Mouse (Mus musculus) left cerebral cortex, postnatal 14 days (tissue): ENCODE results near the gene Fnip2. TPM values are rescaled to one million over a fixed set of nuclear protein-coding genes. Genes with fewer than 3 reads are reported as not detected.
"Not testable (repeated sequence)": the region's sequence is repeated elsewhere in the genome, so short reads cannot be mapped to it uniquely, and the experiment has no call there.

Source experiments
- DNase-seq, 2 experiments: peaks; one replicate each; pipeline ENCODE4 v3.0.0; 2021 to 2022; ENCODE audit warnings: low spot score in 2 of 2, mixed read lengths in 1 of 2
- intact Hi-C: fragments of 180-260 bp; cut with DNase I; formaldehyde crosslinking; loops from one replicate; pipeline ENCODE4 v1.15.1; 2025
- long read RNA-seq, 2 experiments: library from polyadenylated mRNA; stranded (forward); transcript quantifications; one replicate each; pipeline ENCODE4 v2.0.0; 2021
- total RNA-seq, 2 experiments: library from RNA; stranded (reverse); gene quantifications; 2 replicates each; pipeline ENCODE4 v1.2.3; 2021

Gene Fnip2
- 10 to 100 TPM; 16.5 to 20.9 TPM for total RNA-seq
- long read RNA-seq, experiment 1, partial matches to known transcripts, result 0 of 1 reads
- long read RNA-seq, experiment 1, other reads (novel, unspliced or antisense), result 0 of 1 reads
- long read RNA-seq, experiment 2, partial matches to known transcripts, result 4 of 5 reads
- long read RNA-seq, experiment 2, other reads (novel, unspliced or antisense), result 1 of 5 reads

DNA sequence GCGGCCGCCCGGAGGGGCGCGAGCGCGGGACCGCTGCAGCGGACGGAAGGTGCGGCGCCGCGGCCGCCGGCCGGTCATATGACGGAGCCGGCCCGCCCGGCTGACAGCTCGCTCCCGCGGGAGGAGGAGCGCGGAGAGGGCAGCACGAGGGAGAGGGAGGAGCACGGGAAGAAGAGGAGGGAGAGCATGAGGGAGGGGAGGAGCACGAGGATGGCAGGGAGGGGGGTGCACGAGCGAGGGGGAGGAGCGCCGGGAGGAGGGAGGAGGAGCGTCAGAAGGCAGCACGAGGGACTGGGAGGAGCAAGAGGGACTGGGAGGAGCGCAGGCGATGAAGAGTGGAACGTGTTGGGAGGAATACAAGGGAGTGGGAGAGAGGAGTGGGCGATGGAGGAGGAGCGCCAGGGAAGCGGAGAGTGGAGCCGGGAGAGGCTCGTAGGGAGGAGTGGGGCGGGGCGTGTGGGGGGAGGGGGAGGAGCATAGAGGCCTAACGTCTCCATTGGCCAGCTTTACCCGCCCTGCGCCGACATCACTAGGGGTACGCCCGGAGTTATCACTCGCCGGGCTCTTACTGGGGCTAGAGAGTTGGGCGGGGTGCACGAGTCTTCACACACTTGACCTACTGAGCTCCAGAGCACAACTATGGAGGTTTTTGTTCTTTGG lies at the start of gene Fnip2:
Fnip2 (minus strand) TSS at position 94 of the 660 bp plus-strand sequence.
- peak; percentile 85 for DNase-seq
- intact Hi-C loops, result loop anchor here (1.0 to 5.0 kb wide), 2 partner anchors 50 to 281 kb away; partner anchors contain the start of gene Rapgef2

DNA sequence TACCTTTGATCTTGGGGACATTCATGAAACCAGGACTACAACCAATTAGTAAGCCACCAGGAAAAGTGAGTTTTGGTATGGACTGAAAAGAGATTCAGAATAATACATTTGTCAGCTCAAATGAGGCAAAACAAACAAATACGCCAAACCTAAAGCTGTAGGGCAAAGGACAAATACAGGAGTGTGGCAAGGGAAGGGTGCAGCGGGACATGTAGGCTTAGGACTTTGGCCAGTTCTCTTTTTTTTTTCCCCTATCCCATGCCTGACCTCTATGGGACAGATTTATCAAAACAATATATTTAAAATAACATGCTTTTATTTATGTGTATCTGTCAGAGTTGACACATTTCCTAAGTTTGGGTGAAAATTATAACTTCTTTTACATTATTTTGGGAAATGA lies 42.3 kb upstream of the Fnip2 start:
- intact Hi-C loops, result no loop called here
- DNase-seq, result no peak

DNA sequence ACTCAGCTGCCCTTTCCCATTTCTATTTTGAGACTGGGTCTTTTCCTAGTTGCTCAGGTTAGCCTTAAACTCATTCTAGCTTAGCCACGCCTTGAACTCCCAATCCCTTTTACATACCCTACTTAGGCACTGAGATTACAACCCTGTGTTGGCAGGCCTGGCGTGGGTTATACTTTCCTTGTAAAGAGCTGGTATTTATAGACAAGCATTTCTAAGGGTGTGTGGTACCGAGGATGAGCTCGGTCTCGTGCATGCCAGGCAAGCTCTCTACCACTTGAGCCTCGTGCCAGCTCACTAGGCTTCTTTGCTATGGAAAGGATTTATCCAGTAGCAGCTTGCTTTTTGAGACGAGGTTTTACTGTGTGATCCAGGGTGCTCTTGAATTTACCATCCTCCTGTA lies 27.9 kb upstream of the Fnip2 start:
- intact Hi-C loops, result no loop called here
- DNase-seq, result no peak

DNA sequence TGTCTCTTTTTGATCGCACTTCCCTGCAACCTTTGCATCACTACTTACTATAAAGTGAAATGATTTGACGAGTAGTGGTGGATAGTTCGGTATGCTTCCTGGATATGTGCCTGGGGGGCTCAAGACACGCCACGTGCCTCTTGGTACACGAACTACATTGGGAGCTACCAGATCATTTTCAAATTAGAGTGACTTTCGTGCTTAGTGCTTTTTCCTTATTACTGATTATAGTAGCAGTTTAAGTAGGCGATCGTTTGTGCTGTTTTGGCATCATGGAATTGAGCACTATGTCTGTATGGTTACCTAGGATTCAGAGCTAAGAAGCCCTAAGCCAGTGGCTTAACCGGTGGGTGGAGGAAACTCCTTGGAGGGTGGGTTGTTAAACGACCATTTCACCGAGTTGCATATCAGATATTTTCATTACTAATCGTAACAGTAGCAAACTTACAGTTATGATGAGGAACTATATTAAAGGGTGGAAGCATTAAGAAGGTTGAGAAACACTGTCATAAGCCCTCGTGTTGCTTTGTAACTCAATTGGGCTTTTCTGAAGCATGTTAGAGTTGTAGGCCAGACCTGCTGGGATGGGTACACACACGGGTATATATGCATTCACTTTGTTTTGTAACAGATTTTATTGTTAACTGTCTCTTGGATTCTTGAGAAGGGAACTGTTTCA lies 24.3 kb upstream of the Fnip2 start:
- intact Hi-C loops, result no loop called here
- DNase-seq, result no peak

DNA sequence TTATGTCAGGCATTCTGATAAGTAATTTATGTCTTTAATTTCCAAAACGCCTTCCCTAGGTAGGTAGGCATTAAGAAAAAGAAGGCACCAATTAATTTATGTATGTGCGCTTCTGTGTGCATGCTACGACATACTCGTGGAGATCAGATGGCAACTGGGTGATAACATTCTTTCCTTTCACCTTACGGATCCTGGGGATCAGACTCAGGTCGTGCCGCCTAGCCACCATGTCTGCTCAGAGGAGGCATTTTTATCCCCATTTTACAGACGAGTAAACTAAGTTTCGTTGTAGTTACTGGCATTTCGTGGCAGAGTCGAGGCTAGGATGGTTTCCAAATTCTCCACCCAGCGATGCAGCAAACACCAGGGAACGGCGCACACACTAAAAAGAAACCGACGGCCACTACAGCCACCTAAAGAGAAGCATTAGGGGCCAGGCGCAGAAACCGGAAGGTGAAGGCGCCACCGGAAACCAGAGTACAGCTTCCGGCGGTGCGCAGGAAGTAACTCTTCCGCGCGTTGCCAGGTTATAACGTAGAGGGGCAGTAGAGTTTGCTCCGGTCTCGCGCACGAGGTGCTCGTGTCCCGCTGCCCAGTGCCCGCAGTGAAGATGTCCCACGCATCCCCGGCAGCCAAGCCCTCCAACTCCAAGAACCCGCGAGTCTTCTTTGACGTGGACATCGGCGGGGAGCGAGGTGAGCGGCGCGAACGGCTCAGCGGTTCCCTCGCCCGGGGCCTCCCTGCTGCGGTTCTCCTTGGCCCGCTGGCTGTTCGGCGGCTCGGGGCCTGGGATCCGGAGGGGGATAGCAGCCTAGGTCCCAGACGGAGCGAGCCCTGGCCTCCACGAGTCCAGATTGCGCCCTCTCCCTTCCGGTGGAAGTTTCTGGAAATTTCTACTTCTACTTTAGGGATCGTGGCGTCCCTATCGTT lies 23.5 kb upstream of the Fnip2 start, which contains the start of gene Ppid:
Ppid (plus strand) TSS at position 480 of the 930 bp plus-strand sequence.
- peak; percentile 71 to 79 for DNase-seq
- intact Hi-C loops, result no loop called here

DNA sequence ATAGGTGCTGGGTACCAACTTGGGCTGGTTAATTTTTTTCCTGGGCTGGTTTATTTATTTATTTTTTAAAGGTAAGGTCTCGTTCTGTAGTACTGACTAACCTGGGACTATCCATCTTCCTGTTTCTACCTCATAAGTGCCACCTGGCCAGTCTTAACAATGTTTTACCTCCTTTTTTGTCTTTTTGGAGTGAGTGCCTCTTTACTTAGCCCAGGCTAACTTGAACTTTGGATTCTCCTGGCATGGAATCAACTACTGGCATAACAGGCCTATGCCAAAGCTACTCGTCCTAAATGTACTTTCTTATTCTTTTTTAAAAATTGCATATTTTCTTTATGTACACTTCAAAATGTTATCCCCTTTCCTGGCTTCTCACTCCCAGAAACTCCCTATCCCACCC lies 22.1 kb upstream of the Fnip2 start:
- intact Hi-C loops, result loop anchor here (5.0 kb wide), 3 partner anchors 87 to 367 kb away; partner anchors contain the start of gene Rapgef2
- no peak for DNase-seq

DNA sequence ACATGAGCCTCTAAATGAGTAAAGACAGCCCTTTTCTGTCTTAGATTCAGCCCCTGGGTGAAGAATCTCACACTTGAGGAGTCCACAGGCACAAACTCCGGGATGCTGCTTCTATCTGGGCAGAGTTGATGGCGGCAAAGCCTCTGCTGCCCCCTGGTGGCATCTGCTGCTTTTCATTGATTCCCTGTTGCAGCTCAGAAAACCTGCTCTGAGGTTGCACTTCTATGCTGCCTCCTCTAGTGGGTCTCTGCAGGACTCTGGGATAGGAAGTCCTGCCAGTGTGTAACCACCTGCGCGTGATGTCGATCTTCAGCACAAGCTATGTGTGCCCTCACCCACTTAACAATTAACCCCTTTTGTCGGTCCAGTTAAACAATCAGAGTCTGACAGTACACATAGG lies 19.2 kb upstream of the Fnip2 start:
- peak; percentile 96 for DNase-seq
- intact Hi-C loops, result loop anchor here (2.0 to 5.0 kb wide), 5 partner anchors 85 to 638 kb away; partner anchors contain the start of gene Rapgef2

DNA sequence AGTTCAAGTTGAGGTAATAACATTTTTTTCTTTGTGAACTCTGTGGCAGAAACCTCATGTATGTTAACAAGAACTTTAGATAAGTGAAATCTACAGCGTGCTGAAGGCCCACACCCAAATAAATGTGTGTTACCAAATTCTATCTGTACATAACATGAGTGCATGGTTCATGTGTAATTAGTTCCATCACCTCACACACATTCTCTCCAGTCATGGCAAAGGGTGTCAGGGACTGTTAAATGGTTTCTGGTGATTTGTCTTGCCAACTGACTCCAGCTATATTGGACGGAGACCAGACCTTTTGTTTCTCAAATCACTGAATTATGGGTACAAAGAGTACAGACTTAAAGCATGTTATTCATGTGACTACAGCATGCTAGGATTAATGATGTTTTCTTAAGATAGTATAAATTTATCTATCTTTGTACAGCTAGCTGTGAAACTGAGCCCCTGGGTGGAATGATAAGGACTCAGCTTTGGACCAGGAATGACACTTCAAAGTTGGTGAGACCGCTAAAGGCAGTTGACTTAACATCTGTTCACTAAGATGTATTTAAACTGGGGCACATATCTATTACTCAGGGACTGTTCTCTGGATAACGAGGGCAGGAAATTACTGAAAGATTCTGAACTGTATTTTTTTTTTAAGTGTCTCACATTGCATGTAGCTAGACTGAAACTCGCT lies 12.4 kb upstream of the Fnip2 start:
- intact Hi-C loops, result no loop called here
- no peak for DNase-seq

DNA sequence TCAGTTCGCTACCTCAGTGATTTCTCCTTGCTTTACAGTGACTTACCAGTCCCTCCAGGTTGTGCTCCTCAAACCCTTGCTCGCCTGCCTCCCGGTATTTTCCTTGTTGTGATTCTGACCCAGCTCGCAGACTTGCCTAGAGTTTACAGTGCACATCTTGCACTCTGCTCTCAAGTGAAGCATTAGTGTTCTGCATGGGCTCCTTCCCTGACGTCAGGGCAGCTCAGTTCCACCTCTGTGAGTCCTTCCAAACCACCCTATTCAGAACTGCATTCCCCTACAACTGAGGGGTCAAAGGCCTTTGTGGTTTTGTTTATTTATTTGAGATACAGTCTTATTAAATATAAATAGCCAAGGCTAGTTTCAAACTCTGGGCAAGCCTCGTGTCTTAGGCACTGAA lies 10.6 kb upstream of the Fnip2 start:
- no peak for DNase-seq
- intact Hi-C loops, result no loop called here

DNA sequence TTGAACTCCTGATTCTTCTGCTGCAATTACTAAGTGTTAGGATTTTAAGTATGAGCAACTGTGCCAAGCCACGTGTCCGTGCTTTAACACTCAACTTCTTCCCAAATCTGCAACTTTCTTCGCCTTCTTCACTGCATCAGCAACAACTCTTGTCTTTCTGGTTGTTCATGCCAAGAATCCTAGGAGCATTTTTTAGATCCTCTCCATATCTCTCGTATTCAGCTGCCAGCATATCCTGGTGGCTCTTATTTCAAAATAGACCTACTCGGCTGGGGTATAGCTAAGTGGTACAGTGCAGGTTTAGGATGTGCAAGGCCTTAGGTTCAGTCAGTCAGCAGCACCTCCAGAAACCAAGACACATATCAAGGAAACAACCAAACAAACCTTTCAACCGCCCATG lies 10.0 kb upstream of the Fnip2 start:
- no peak for DNase-seq
- intact Hi-C loops, result no loop called here

DNA sequence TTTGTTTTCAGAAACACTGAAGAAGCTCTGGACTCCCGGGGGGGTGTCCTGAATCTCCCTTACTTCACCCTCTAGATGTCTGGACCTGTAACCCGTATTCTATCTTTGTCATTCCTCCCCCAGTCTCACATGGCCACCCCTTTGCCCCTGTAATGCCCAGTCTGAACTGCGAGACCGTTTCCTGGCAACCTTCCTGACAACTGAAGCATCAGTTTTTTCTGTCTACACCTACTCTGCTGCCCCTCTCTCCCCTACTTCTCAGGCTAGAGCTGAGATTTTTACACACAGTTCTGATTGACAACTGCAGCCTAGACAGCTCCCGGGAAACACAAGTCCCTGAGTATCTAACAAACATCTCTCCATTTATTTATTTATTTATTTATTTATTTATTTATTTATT lies 9.3 kb upstream of the Fnip2 start:
- DNase-seq, result no peak
- intact Hi-C loops, result no loop called here

DNA sequence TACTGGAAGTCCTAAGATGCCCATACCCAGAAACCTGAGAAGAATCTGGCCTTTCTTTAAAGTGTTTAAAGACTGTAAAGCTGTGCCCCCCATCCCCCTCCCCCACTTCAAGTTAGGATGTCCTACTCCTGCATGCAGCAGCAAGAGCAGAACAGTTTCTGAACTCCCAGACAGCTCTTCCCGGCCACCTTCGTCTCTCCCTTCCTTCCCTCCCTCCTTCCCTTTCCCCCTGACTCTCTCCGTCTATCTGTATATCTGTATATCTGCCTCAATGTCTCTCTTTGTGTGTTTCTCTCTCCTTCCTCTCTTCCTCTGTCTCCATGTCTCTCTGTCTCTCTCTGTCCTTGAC lies 8.8 kb upstream of the Fnip2 start:
- no peak for DNase-seq
- intact Hi-C loops, result no loop called here

DNA sequence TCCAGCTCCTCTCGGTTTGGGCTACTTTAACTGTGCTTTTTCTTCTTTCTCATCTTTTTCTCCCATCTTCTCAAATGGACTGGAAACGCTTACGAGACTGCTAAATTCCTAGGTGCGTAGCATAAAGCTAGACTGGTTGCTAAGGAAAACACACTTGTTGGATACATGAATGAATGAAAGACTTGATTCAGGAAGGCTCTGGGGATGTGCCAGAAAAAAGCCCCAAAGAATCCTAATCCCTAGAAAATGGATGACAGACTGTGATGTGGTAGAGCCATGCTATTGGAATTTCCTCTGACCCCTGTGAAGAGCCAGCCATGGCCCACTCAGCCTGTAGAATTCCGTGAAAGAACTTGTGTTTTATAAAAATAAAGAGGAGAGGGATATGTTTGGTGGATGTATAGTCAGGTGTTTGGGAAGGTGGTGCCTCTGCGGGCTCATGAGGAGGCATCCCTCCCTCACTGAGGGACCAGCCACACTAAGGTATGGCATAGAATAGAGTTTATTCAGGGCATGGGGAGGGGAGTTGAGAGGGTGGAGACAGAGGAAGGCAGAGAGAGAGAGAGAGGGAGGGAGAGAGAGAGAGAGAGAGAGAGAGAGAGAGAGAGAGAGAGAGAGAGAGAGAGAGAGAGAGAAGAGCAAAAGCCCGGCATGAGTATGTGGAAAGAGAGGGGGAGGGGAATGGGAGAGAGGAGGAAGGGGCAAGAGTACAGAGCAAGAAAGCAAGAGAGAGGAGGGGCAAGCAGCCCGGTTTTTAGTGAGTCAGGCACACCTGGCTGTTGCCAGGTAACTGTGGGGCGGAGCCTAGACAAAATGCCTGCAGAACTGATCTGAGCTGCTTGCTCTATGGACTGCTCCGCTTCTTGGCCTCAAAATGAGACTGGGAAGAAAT lies 8.2 kb upstream of the Fnip2 start:
- intact Hi-C loops, result no loop called here
- DNase-seq, result no peak

DNA sequence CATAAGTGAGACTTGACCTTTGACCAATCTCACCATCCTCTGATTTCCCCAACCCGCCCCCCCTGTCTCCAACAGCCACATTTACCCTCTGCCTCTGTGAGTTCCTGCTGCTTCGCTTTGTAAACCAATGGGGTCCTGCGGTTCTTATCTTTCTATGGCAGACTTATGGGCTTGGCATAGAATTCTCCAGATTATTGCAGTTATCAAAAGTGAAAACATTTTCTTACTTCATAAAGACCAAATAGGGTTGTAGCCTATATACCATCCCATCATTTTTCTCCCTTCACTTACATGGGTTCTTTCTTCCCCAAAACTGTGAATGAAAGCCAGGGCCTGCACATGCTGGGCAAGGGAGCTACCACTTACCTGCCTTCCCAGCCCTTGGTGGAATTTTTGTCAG lies 6.7 kb upstream of the Fnip2 start:
- no peak for DNase-seq
- intact Hi-C loops, result no loop called here

DNA sequence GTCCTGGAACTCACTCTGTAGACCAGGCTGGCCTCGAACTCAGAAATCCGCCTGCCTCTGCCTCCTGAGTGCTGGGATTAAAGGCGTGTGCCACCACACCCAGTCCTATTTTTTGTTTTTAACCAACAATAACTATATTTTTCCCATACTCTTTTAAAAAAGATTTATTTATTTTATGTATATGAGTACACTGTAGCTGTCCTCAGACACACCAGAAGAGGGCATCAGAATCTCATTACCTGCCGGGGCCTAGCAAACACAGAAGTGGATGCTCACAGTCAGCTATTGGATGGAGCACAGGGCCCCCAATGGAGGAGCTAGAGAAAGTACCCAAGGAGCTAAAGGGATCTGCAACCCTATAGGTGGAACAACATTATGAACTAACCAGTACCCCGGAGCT lies 5.8 kb upstream of the Fnip2 start:
- intact Hi-C loops, DNase-seq: not testable (repeated sequence)

DNA sequence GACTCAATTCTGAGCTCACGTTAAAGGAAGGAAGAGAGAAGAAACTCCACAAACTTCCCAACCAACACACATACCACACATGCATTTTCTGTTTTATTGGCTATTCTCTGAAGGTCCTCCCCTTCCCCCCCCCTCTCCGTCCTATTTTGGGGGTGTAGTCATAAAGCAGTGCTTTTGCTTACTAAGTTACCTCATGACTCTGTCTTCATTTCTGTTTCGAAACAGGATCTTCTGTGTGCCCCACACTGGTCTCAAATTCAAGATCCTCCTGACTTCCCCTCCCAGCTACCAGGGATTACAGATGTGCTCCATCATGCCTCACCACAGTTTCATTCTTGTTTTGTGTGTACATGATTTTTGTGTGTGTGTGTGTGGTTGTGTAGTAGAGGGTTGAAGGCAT lies 4.8 kb upstream of the Fnip2 start:
- intact Hi-C loops, result no loop called here
- no peak for DNase-seq

DNA sequence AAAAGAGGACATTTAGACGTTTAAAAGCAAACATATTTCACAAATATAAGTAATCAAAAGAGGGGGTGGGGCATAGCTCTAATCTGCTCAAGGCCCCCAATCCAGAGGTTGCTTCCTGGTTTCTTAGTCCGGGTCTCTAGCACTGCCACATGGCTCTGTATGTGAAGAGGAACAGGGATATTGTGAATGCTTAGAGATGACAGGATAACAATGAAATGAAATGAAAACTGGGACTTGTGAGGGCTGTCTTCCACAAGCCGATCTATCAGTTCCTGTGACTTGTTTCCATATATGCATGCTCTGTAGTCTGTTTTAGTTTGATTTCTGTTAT lies 1.7 kb upstream of the Fnip2 start:
- intact Hi-C loops, result loop anchor here (5.0 kb wide), 1 partner anchor 282 kb away; the partner anchor contains the start of gene Rapgef2
- no peak for DNase-seq

DNA sequence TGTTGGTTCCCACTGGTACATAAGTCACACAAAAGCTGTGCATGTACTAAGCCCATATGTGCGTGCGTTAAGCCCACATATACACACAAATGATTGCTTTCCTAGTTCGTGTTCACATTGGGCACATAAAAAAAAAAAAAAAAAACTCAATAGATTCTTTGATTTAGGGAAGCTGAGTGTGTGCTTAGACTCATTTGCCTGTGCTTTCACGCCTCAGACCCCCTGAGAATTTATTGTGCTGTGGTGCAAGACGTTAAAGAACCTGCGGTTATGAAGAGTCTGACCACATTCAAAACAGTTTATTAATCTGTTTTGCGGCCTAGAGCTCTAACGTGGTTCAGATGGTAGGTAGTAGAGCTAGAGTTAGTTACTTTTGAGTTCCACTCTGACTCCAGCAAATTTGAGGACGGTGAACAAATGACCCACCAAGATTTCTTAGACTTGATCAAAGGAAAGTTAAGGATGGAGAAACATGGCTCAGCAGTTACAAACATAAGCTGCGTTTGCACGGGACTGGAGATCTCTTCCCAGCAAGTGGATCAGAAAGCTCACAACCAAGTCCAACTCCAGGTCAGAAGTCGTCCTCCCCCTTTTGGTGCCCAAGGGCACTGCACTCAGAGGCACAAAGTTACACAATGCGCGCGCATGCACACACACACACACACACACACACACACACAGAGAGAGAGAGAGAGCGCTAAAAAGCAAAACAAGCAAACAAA lies 1.2 kb upstream of the Fnip2 start:
- no peak for DNase-seq
- intact Hi-C loops, result loop anchor here (5.0 kb wide), 1 partner anchor 281 kb away; the partner anchor contains the start of gene Rapgef2
